Mouse (Mus musculus): ENCODE results near the gene Rbm33.

DNA sequence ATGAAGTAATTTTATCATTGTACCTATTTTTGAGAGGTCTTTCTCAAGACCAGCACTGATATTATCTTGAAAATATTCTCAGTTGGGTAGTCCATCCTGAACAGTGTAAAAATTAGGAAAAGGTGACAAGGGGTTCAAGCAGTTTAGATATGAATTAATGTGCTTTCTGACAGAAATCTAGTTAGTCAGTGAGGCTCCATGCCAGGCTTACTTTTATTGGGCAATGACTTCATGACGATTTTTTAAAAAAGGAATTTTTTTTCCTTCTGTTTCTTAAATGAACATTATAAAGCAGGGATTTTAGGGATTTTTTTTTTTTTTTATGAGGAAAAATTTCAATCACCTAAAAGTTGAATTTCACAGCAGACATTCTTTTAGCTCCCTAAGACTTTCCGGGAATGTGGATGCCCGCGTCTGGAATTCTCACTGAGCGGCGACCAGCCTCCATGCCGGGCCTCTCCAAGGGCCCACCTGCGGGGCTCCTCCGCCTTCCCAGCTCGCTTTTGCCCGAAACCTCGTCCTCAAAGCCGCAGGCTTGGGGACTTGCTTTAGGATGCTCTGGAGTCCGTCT, 685 bp upstream of the Rbm33 start:
- TF ChIP-seq GATA1 (IDR thresholded peaks at IDR 0.05; ENCODE audit: low read length) (no peak), TAL1 (IDR thresholded peaks at IDR 0.05; ENCODE audit: low read length) (no peak)
